Mouse (Mus musculus) olfactory bulb, adult 2 months (tissue): ENCODE measurements around the gene Hivep2.

Experiments
- CTCF ChIP-seq: fragments of 200-500 bp; IDR thresholded peaks from 2 replicates; pipeline ENCODE4 v1.5.1; 2012; ENCODE audit warnings: low read depth, mild to moderate bottlenecking, low read length, moderate library complexity; ENCODE audit not compliant: insufficient read depth
- POLR2A ChIP-seq: fragments of 200-500 bp; IDR thresholded peaks from 2 replicates; pipeline ENCODE4 v1.6.1; 2012; ENCODE audit warnings: mild to moderate bottlenecking, low read depth, low read length, moderate library complexity; ENCODE audit not compliant: insufficient read depth

- no peak for TF ChIP-seq CTCF
- no peak for TF ChIP-seq POLR2A
Observed at GRCm38 (mm10) chr10:14030458-14031035, 64.7 kb downstream of the Hivep2 start.
